Mouse (Mus musculus) embryo, embryonic 9.5 days (tissue): ENCODE measurements at regions not wholly inside any gene's neighbourhood (a gene's known extent, or its start where the extent isn't known, plus 50 kb on each side); places are given as distances from the start of the nearest gene placed in this dataset.

Experiments used
- DNase-seq: peaks from one replicate; pipeline ENCODE4 v3.0.0-alpha.2; 2017; ENCODE audit errors: extremely low spot score

DNA sequence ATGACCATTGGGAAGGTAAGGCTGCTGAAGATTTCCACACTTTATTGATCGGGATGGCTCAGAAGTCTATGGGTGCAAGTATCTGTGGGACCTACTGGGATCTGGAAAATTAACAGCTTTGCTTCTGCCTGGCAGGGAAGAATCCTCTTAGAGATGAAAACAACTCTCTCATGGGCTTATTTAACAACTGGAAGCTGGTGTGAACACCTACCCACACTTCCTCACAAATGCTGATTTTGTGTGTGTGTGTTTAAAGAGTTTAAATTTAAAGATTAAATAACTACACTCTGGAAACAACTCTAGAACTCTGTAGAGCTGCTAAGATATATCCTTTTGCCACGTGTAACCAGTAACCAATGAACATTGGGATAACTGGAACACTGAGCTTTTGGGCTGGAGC, 172.5 kb upstream of the Clnk start:
- DNase-seq, result no peak

DNA sequence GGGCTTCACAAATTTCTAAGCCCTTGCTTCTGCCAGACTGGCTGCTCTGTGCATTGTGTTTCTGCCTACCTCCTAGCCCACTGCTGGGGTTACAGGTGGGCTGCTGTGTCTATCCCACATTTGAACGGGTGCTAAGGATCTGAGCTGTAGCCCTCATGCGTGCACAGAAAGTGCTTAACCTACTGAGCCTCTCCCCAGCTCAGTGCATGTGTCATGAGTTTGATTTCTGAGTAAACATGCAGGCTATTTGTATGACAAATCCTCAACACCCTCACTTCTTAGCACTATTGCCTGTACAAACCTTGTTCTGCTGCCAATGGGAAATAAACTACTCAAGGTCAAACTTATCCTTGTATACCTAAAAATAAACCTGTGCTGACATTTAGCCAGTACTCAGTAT, 163.9 kb upstream of the Clnk start:
- no peak for DNase-seq

DNA sequence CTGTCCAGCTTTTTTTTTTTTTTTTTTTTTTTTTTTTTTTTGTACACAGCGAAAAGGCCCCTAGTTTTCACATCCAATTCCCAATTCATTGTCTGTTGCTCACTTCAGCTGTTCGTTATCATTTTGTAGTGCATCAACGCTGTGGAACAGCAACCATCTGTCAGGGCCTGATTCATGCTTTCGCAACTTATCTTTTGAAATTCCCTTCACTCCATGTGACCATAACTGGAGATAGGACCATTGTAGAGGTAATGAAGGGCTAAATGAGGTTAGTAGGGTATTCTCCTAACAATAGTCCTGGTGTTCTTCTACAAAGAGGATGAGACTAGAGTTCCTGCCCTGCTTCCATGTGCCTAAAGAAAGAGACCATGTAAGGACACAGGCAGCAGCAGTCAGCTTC, 146.6 kb upstream of the Clnk start:
- DNase-seq, result no peak

DNA sequence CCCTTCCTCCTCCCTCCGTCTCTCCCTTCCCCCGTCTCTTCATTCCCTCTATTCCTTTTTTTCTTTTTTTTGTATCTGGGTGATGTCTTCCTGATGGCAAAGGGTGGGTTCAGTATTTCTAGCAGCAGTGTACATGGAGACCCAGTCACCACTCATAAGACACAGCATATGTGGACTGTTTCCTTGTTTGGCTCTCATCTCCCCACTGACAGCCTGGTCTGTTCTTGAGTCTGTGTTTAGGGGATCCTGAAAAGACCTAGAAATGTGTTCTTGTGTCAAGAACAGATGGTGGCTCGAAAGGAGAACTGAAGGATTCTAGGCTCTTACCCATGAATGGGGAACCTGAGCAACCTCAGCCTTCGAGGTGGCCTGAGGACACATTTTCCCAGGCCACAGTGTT, 124.0 kb upstream of the Clnk start:
- no peak for DNase-seq

DNA sequence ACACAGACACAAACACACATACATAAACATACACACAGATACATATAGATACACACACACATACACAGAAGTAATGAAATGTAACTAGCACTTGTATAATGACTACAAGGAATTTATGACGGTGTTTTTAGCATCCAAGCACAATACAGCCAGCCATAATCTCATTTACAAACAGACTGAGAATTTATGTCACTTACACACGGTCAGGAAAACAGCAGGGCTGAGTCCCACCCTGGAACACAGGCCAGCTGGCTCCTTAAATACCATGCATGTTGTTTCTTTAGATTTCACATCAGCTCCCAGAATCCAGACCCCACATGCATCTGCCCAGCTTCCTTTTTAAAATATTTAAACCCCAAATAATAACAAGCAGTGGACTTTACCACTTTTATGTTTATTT, 123.1 kb upstream of the Clnk start:
- no peak for DNase-seq

DNA sequence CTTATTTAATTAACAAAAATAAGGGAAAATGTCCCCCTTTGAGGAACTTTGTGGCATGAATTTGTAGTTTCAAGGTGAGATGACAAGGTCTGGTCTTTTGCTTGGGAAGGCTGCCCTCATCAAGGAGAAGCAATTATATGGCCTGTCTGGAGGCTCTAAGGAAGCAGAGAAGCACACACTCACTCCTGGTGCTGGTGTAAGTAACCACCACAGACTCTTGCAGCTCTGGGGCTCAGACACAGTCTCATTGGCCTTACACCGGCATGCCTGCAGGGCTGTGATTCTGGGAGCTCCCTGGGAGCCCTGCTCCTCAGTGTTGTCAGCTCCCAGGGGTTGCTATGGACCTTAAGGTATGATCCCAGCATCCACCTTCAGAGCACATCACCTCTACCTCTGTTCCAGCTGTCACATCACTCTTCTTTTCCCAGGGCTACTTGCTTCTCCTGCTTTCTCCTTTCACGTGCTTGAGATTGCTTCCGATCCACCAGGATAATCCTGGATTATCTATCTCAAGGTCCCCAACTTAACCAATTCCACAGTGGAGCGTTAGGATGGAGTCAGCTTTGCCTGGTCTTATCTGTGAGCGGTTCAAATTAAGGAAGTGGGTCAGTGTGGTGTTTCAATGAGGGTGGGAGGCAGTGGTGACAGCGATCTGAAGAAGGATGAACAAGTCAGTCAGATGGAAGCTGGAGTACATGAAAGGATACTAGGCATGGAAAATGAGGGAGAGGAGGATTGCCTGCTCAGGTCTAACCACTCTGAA, 96.0 kb upstream of the Clnk start:
- DNase-seq, result no peak

DNA sequence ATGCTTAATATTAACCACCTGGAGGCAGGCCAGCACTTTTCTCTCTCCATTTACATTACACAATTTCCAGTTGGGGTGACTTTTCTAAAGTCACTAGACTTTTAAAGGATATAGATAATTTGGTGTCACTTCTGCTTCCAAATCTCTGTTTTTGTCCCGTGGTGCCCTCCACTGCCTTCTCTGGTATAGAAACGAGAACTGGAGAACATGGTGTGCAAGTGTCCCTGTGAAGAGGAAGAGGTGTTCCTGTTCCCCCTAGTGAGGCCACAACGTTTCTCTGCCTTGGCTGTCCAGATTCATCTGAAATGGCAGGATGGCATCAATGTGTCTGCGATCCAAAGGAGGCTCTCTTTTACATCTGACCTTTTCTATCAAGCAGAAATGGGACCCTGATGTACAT, 93.9 kb upstream of the Clnk start:
- DNase-seq, result no peak

DNA sequence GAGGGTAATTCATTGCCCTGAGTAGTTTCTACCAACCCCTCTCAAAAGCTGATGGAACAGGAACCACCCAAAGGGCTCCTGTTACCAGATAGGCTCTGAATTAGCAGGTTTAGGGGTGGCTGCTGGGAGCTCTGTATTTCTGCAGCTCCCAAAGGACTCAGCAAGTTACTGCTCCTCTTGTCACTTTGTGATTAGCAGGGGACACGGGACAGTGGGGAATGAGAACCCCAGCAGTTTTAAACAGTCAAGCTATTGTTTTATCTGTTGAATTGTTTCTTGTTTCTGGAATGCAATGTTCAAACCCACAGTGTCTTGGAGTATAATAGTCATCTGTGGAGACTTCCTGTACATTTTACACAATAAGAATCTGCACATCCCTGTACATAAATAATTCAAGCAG, 90.4 kb upstream of the Clnk start:
- DNase-seq, result no peak

DNA sequence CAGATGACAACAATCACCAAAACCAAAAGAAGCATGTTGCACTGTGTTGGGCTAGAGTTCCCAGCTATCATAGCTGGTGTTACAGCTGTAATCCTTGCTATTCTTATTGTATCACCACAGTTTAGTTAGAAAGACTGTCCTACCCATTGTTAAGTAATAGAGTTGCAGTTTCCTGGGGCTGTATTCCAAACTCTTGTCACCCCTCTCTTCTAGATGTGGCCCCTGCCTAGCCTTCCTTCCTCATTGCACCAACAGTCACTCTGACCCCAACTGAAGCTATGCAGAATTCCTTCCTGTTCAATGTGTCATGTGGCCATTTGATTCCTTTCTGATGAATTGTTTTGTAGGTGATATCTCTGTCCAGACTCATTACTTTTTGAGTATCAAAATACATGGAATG, 87.8 kb upstream of the Clnk start:
- no peak for DNase-seq

DNA sequence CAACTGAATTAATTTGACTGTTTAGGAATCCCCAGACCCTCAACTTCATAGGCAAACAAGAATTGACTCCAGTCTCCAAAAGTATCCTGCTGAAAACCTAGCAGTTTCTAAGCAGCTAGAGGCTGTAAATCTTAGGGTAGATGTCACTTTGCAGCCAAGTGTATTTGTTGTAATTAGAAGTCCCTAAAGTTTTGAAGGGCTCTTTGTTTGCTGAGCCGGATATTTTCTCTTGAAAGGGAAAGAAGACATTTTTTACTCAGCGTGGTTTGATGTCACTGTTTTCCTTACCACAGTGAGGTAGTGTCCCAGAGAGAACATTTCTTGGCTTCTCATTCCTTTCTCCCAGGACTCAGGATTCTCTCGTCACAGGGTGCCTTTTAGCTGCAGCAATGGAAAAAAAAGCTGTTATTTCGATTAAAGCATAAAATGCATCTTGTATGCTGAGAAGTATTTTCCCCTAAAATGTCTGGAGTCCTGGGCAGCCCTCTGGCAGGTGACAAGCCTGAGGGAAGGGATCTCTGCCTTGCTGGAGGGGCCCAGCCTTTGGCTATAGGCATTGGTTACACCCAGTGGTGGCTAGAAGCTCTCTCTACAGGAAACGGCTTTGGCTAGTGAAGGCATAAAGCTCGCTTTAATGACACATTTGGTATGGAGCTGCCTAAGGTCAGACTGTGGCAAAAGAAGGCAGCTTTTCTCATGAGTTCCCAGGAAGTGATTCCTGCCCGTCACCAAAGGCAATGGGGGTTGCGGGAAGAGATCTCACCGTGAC, 74.1 kb upstream of the Clnk start:
- peak; percentile 4 for DNase-seq

DNA sequence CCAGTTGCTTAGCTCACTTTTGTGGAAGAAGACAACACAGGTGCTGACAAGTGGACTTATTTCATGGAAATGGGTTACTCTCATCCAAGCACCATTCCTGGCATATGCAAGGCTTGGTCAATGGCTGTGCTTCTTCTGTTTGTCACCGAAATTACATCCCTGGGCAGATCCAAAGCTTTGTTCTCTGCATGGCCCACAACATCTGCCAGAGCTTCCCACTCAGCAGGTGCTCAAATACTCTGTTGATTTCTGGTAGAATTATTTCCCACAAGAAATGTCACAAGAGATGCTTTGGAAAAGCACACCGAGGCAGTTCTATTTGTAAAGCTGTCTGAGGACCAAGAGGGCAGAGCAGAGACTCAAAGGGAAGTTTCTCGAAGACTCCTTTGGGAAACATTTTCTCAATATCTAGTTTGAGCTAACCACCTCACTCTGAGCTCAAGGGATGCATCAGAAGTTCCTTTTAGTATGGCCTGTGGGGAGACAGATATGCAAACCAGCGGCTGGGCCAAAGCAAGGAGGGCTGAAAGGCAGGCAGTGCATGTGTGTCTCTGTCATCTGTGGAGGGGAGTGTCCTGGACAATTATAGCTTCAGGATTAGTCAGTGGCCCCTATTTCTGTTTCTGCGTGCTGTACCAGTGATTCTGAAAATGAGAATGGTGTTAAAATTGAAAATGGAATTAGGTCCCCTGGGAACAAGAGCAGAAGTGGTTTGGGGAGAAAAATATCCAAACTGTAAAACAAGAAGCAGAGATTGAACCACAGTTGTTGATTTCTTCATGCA, 69.5 kb upstream of the Clnk start:
- DNase-seq, result no peak

DNA sequence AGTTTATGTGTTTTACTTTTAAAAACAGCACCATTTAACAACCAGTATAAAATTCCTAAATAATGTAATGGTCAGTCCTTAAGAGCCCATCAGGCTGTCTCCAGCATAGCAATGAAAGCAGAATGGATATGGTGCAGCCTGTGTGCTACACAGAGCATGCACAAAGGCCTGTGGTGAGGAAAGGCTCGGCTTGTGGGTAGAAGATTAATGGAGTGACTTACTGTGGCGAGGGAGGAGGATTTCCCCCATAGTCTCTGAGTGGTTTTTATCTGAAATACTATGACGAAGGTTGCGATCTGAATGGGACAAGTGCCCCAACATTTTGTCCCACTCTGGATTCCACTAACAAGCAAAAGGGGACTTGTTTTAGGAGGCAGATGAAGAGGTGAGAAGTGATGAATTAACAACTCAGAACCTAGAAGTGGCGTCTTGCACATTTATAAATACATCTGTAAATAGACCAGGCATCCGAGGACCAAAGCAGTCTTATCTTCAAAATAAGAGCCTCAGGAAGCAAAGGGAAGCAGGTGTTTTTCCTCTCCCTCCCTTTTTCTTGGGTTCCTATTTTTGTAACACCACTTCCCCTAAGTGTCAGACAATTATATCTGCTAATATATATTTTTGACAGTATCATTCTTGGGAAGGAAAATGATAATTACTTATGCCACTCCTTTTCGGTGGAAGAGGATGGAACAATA, 55.9 kb upstream of the Clnk start:
- no peak for DNase-seq

DNA sequence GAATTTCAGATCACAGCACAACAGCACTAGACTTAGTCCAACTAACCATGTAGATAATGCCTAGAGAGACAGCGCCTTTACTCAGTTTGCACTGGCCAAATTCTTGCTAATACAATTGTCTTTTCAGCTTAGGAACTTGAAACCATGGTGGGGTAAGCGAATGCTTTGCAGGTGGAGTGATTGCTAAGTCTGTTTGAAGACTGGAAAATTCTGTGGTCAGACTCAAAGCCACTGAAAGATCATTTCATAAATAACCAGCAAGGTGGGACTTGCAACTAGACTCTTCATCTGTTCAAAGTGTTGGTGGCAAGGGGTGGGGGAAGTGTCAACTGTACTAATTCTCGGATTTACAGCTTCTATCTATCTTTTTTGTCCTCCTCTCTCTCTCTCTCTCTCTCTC, 50.4 kb upstream of the Clnk start:
- DNase-seq, result no peak
